Mouse (Mus musculus) lung, postnatal 36 days (tissue): ENCODE data around the gene Tsga13.

Experiments
- DNase-seq: peaks from one replicate; pipeline ENCODE4 v3.0.0; 2022; ENCODE audit warnings: mixed read lengths

Gene Tsga13

GRCm38 (mm10) chr6:30855956-30856355 lies 59.4 kb downstream of the Tsga13 start:
- DNase-seq: peak; percentile 17

- no peak for DNase-seq
Observed at GRCm38 (mm10) chr6:30855205-30855604, 60.2 kb downstream of the Tsga13 start.

GRCm38 (mm10) chr6:30849818-30850217 lies 65.6 kb downstream of the Tsga13 start:
- peak; percentile 35 for DNase-seq
